Mouse (Mus musculus) gastrocnemius, postnatal 10 days (tissue): ENCODE data around the gene Mybbp1a. TPM values are rescaled to one million over a fixed set of nuclear protein-coding genes. Genes with fewer than 3 reads are reported as not detected.
"Not testable (repeated sequence)": the region's sequence is repeated elsewhere in the genome, so short reads cannot be mapped to it uniquely, and the experiment has no call there.

Source experiments
- DNase-seq: peaks from one replicate; pipeline ENCODE4 v3.0.0; 2021; ENCODE audit warnings: mixed read lengths
- total RNA-seq, 2 experiments: library from RNA; stranded (reverse); gene quantifications; 2 replicates each; pipeline ENCODE4 v1.2.3; 2021

Mybbp1a gene
- total RNA-seq, 2 experiments from 2014 or later, result 74.5 to 75.9 TPM

DNA sequence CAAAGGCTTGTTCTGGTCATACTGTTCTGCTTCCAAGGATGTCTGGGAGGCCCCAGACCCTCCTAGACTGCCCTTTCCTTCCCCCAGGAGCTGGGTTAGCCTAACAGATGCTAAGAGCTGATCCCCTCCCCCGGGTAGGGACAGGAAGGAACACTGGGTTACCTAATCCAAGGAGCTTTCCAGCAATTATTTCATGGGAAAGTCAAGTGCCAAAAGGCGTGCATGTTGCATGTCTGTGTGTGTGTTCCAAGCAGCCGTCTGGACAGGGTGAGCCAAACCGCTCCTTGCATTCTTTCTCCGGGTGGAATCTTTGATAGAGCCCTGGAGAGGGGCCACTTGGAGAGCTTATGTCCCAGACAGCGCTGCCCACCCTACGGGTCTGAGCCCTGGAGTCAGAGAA lies 28.1 kb upstream of the Mybbp1a start:
- DNase-seq, result no peak

DNA sequence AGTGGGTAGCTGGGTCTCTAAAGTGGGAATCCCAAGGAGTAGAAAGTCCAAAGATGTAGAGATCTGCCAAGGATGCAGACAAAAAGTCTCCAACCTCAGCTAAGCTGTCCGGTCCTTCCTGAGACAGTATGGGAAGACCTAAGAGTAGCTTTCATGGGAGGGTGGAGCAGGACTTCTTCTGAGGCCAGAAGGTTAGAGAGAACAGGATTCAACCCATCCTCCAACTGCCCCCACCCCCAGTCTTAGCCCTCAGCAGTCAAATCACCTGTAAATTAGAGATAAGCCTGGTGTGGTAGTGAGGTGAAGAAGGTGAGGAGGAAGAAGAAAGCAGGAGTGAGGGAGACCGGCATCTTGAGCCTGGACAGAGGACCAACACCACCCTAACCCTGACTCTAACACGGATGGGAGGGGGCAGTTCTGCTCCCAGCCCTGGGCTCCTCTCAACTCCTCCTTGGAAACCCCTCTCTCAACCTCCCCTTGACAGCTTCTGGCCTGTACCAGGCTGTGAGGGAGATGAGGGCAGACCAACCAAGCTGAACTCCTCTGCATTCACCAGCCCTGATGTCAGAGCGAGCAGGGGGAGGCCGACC lies 27.5 kb upstream of the Mybbp1a start:
- DNase-seq, result no peak

DNA sequence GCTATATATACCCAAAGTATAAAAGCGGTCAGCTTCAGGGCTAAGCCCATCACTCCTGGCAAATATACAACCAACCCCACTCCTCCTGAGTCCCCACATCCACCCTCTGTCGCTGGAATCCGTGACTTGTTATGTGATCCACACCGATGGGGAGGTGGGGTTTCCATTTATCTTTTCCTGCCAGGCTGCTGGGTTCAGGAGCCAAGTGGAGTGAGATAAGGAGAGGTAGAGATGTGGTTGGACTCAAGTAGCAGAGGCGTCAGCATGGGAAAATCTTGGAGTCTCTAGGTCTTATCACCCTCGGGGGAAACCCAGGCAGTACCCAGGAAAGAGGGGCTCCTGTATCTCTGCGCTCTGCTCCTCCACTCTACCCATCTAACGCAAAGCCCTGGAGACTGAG lies 26.0 kb upstream of the Mybbp1a start:
- DNase-seq, result no peak

DNA sequence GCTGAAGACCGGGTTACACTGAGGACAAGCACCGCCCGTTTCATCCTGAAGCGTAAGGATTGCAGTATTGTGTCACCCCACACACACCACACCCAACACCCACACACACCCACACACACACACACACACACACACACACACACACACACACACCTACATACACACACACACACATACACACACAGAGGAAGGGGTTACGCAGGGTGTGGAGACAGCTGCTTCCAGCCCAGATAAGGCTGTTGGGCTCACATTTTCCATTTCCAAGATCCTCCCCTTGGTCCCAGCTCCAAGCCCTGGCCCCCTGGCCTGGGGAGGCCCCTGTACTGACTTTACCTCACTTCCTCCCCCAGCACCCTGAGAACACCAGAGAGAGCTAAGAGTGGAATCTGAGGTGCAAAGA lies 24.5 kb upstream of the Mybbp1a start:
- no peak for DNase-seq

DNA sequence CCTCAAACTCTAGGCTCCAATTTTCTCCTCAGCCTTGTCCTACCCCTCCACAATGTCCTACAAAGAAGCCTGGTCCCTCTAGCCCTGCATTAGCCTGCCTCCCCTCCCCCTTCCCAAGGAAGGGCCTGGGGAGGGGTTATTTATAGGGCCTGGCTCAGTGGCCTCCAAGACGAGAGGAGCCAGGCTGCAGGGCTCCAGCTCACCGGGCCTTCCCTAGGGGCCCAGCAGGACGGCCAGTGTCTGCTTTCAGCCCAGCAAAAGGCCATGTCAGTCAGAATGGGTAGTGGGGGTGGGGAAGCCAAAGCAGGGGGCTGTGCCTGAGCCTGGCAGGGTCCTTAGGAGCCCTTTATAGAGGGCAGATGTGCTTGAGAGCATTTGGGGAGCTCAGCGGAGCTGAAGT lies 23.8 kb upstream of the Mybbp1a start:
- DNase-seq, result peak; percentile 43

DNA sequence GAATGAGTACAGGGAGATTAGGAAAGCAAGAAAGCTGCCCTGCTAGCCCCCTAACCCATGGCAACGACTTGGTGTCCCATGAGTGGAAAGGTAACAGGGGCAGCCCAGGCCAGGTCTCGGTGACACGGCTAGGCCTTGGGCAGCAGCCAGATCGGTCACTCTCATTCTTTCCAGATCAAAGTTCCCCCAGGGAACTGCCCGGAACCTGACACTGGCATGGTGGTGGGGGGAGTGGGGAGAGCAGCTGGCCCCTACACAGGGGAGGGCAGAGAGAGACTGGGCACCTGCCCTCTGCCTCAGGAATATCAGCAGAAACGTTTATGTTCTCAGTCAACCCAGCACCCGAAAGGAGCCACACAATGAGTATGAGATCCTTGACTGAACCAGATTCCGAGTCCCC lies 22.9 kb upstream of the Mybbp1a start:
- peak; percentile 48 for DNase-seq

DNA sequence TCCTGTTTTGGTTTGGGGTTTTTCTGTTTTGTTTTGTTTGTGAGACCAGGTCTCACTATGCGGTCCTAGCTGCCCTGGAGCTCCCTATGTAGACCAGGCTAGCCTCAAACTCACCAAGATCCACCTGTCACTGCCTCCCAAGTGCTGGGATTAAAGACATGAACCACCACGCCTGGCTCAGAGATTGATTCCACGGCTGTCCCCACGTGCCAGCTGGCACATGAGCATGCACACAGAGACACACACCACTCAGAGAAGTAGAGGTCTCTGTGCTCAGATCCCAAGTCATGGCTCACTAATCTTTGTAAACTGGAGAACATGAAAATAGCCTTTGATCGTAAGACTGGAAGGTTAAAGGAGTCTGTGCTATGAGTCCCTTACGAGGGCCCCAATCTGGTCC lies 22.1 kb upstream of the Mybbp1a start:
- DNase-seq, result no peak

DNA sequence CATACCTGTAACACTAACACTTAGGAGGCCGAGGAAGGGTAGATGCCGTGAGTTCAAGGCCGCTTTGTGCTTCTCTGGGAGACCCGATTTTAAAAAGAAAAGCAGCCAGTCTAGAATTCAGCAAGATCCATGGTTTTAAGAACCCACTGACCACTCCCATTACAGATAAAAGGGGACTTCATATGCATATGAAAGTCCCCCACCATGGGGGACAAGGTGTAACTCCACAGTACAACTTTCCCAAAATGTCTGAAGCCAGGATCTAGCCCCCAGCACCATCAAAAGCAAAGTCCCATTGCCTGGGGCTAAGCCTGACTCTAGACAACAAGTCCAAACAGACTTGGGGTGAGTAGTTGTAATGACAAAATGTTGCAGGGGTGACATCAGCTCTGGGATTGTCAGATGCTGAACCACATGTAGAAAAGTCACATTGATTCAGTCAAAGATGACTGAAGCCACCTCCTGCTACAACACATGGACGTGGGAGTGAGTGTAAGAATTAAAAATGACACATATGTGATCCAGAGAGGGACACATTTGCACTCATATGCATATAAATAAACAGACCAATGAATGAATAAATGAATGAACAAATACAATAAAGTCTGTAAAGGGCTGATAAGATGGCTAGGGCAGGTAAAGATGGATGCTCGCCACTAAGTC lies 20.6 kb upstream of the Mybbp1a start:
- DNase-seq, result no peak

DNA sequence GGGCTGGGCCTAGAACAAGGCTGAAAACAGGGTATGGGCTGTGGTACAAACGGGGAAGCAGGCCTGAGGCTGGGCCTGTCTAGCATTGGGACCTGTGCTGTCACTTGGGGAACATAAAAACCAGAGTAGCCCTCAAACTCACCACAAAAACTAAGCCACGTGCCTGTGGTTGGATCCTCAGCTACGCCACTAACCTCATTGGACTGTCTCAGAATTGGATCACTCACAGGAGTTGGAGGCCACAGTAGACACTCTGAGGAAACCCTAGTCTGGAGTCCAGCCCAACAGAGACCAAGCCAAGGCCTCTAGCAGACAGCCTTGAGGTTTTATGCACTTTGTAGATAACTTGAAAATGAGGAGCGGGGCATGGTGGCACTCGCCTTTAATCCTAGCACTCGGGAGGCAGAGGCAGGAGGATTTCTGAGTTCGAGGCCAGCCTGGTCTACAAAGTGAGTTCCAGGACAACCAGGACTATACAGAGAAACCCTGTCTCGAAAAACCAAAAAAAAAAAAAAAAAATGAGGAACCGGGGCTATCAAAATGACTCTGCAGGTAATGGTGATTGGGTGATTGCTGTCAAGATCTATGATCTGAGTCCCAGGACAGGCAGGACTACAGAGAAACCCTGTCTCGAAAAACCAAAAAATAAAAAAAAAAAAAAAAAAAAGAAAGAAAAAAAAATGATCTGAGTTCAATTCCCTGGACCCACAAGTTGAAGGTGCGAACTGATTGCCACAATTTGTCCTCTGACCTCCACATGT lies 19.5 kb upstream of the Mybbp1a start:
- no peak for DNase-seq

DNA sequence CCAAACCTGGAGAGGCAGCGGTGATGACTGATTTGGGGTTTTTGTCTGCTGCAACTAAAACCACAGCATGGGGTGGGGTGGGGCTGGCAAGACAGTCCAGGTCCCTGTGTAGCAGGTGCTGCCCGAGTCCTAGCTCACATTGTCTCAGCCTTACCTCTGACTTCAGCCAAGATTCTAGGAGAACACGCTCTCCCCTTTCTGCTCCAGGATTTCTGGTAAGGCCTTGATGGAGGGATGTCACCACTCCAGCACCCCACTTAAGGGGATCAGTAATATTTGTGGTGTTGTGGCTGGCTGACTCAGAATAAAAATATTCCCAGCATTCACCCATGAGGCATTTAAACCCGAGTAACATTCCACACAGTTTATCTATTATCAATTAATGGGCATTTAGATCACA lies 17.5 kb upstream of the Mybbp1a start:
- DNase-seq, result no peak

DNA sequence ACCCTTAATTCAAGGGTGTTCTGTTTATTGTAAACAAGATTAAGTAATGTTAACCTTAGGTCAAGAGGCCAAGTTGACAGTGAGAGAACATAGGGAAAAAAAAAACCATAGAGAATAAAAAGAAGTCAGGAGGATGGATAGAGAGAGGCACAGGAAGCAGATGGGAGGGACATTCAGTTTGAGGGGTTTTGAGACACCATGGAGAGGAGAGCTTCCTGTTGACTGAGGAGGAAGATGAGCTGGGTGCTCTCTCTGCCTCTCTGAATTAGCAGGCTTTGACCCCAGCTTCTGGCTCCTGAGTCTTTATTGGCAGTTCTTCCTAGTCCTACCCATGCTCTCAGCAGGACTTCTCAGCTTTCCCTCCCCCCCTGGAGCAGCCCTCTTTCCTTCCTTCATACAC lies 16.0 kb upstream of the Mybbp1a start:
- DNase-seq, result no peak

DNA sequence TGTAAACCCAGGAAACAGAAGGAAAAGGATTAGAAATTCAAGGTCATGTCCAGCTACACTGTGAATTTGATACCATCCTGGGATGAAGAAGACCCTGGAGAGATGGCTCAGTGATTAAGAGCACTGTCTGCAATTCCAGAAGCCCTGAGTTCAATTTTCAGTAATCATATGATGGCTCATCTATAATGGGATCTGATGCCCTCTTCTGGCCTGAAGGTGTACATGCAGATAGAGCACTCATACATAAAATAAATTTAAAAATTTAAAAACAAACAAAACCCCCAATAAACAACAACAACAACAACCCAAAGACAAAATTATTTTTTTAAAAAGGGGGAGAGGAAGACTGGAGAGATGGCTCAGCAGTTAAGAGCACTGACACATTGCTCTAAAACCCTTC lies 14.3 kb upstream of the Mybbp1a start:
- DNase-seq, result no peak

DNA sequence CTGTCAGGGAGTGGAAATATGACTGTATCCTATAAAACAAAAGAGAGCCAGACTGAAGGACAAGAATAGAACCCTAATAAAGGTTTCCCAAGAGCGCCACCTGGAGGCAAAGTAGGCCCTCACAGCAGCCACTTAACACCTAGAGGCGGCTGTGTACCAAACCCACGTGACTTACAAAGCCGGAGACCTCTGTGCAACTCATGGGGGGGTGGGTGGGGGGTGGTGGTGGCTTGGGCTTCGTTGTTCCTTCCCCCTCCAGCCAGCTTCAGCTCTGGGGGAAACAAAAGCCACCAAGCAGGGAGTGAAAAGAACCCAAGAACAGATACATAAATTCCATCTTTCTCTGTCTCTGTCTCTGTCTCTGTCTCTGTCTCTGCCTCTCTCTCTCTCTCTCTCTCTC lies 12.5 kb upstream of the Mybbp1a start:
- DNase-seq, result peak; percentile 90

DNA sequence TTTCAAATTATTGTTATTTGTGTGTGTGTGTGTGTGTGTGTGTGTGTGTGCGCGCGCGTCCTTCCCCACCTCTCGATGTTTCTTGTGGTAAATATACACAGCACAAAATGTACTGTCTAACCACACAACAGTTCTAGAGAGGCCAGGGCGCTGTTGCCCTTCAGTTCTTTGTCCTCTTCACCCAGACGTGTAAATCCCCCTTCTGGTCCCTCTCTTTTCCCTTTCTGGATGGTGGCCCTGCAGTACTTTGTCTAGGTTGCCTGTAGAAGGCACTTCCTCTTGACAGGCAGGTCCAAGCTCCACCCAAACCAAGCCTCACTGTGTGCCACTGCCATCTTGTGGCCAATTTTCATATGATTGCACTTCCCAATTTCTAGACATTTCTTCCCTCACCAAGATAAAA lies 11.9 kb upstream of the Mybbp1a start:
- peak; percentile 69 for DNase-seq

DNA sequence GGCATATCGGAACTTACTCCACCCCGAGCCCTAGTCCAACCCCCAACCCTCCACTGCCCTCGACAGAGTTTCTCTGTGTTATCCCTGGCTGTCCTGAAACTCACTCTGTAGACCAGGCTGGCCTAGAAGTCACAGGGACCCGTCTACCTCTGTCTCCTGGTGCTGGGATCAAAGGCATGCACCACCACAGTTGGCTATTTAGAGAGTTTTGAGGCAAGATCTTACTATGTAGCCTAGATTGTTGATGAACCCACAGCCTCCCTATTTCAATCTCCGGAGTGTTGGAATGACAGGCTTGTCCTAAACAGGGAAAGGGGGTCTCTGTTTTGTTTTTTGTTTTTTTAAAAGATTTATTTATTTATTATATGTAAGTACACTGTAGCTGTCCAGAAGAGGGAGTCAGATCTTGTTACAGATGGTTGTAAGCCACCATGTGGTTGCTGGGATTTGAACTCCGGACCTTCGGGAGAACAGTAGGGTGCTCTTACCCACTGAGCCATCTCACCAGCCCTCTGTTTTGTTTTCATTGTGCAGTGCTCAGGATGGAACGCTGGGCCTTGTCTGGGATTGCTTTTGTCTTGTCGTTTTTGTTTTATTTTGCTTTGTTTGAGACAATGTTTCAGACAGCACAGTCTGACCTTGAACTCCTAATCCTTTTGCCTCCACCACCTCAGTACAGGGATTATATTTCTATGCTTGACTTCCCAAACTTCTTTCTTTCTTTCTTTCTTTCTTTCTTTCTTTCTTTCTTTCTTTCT lies 10.7 kb upstream of the Mybbp1a start:
- not testable (repeated sequence) for DNase-seq

DNA sequence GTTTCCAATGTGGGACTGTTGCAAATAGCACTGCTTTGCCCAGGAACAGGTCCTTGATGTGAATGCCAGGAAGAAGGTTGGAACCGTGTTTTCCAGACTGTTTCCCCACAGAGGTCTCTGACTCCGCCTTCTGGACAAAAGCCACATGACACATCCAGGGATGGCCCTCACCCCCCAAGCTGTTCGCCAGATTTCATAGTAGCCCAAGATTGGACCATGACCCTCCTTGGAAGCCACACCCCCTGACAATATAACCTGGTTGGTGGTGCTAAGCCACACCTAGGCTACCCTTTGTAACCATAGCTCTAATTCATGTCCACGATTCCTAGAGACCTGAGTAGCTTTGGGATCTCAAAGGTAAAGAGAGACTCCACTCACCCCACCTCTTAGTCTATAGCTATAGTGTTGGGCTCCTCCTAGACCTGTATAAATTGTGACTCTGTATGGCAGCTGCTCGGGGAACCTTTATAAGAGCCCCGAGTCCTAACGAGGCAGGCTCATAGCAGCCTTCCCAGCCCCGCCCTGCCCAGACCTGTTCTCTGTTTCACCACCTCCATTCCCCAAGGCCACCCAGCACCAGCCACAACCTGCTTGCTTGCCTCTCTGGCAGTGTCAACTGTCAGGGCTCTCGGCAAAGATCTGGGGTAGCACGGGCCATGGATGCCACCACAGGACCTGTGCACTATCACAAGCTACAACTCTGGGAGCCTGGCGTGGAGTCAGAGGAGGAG lies 6.0 kb upstream of the Mybbp1a start, which contains the start of gene Ggt6:
Gene Ggt6, plus strand, starts transcription at position 564 of the 731 bp plus-strand sequence.
- no peak for DNase-seq

DNA sequence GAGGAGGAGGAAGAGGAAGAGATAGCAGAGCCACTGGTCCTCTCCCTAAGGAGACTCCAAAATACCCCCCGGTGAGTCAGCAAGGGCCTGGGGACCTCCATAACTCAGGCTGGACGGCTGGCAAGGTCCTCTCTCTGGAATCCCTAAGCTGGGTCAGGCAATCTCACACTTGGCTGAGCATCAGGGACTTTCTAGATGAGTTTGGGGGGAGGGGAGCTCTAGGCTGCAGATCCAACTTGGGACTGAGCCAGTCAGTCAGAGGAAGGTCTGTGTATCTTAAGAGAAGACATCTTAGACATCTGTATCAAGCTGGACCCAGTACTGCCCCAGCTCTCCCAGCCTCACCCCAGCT lies 5.5 kb upstream of the Mybbp1a start:
- DNase-seq, result no peak

DNA sequence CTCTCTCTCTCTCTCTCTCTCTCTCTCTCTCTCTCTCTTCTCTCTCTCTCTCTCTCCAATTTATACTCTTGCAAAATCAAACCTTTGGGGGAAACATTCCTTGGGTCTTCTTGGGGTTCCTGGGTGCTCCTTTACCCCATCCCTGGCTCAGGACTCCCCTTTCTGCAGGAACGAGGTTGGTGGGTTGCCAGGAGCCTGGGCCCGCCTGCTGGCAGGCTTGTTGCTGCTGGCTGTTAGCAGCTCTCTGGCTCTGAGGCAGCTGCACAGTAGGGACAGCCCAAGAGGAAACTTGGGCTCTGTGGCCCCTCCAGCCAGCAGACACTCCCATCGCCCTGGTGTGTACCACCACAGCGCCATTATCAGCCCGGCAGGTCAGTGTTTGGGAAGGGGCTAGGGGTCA lies 4.9 kb upstream of the Mybbp1a start:
- DNase-seq, result peak; percentile 68

DNA sequence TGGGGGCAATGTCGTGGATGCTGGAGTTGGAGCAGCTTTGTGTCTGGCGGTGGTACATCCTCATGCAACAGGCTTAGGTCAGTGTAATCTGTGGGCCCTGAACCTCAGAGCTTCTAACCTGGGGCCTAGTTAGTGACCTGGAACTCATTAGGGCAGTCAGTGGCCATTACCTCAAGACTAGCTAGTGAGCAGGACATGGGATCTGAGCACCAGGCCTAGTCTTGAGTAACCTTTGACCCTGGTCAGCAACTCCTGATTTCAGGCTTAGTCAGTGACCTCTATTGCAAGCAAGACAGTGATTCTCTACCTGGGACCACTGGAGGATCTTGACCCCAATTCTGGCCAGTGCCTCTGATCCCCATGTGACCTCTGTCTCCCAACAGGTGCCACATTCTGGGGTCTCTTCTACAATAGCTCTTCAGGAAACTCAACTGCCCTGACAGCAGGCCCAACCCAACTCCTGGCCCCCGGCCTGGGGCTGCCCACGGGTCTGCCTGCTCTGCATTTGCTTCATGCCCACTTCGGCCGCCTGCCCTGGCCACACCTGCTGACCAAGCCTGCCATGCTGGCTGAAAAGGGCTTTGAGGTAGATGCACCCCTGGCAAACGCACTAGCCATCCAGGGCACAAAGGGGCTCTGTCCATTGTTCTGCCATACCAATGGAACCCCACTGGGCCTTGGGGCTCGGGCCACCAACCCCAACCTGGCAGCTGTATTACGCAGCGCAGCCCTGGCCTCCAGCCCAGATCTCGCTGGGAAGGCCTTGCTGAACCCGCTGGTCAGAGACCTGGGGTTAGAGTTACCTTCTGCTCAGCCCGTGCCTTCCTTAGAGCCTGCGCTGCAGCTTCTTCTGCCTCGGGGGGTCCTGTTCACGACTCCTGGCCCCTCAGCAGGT lies 4.2 kb upstream of the Mybbp1a start:
- no peak for DNase-seq

DNA sequence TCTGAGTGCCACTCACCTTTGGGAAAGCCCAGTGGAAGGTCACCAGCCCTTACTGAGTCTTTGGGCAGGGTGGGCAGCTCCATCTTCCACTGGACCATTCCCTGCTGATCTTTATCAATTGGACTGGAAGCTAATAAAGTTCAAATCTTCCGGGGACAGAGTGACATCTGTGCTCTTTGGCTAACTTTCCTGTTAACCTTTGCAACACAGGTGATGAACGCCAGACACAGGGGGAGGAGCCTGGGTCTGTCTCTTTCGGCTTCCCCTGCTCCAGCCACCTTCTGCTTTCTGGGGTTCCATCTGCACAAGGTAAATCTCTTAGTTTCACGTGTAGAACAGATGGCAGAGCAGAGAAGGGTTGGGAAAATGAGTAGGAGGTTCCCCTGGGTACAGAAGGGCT lies 2.7 kb upstream of the Mybbp1a start:
- DNase-seq, result no peak

DNA sequence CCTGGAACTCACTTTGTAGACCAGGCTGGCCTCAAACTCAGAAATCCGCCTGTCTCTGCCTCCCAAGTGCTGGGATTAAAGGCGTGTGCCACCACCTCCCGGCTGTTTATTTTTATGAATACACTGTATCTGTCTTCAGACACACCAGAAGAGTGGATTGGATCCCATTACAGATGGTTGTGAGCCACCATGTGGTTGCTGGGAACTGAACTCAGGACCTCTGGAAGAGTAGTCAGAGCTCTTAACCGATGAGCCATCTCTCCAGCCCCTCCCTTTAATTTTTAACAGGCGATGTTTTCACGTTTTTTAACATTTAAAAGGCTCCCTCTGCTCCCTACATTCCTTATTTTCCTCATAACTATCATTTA lies 574 bp upstream of the Mybbp1a start:
- DNase-seq, result not testable (repeated sequence)
